Mouse (Mus musculus) limb, embryonic 15.5 days (tissue): ENCODE data around the gene Fam71b. TPM values are rescaled to one million over a fixed set of nuclear protein-coding genes. Genes with fewer than 3 reads are reported as not detected.

Experiments
- ATAC-seq: fragments of 200-750 bp; cut with Nextera tagmentation; 2 replicates; pipeline ENCODE4 v1.8.0; 2017; ENCODE audit warnings: low read depth, moderate TSS enrichment; ENCODE audit not compliant: insufficient number of reproducible peaks, low FRiP score, low TSS enrichment
- H3K27ac ChIP-seq: fragments of 300-500 bp; sonication (generic); 2 replicates; pipeline ENCODE4 v1.5.1; 2015; ENCODE audit warnings: moderate library complexity, mild to moderate bottlenecking, inconsistent platforms
- H3K27me3 ChIP-seq: fragments of 300-500 bp; sonication (generic); 2 replicates; pipeline ENCODE4 v1.6.1; 2015; ENCODE audit warnings: inconsistent platforms
- H3K36me3 ChIP-seq: fragments of 300-500 bp; sonication (generic); 2 replicates; pipeline ENCODE4 v1.6.1; 2015; ENCODE audit warnings: inconsistent platforms
- H3K4me1 ChIP-seq: fragments of 300-500 bp; sonication (generic); 2 replicates; pipeline ENCODE4 v1.6.1; 2015; ENCODE audit warnings: inconsistent platforms
- H3K4me2 ChIP-seq: fragments of 300-500 bp; sonication (generic); 2 replicates; pipeline ENCODE4 v1.6.1; 2015; ENCODE audit warnings: mild to moderate bottlenecking, inconsistent platforms
- H3K4me3 ChIP-seq: fragments of 300-500 bp; sonication (generic); 2 replicates; pipeline ENCODE4 v1.5.1; 2015; ENCODE audit warnings: mild to moderate bottlenecking, inconsistent platforms
- H3K9ac ChIP-seq: fragments of 300-500 bp; sonication (generic); 2 replicates; pipeline ENCODE4 v1.6.1; 2015; ENCODE audit warnings: inconsistent platforms
- H3K9me3 ChIP-seq: fragments of 300-500 bp; sonication (generic); 2 replicates; pipeline ENCODE4 v1.6.1; 2016; ENCODE audit warnings: inconsistent platforms
- WGBS: fragments of 180-500 bp; shearing (Covaris S2); methylation state at CpG from one replicate; pipeline ENCODE4 v1.1.7; 2015; 5-methylcytosine and 5-hydroxymethylcytosine counted together
- polyA plus RNA-seq: library from polyadenylated mRNA; unstranded; fragments of >200 nt; fragmentation: Nextera tagmentation; extraction: Ambion mirVana; gene quantifications from 2 replicates; pipeline ENCODE4 v1.2.1, GENCODE M21; 2015

Fam71b gene
- polyA plus RNA-seq, 1 experiment from 2014 or later: not detected

DNA sequence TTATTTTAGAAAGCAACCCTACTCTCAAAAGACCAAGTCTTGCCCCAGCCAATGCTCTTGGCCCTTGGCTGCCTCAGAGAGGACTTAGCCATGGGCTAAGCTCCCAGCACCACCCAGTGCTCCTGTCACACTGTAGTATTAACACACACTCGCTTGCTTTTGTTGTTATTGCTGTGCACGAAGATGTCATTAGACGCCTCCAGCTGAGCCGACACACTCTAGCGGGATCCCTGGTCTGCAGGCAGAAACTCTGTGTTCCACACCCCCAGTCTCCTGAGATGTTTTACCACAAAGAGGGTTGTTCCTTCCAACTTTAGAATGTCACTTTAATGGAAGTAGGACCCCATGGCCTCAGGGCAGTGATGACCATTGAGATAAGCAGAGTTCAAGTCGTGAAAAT is 7.9 kb upstream of the Fam71b start:
- ATAC-seq: no peak
- WGBS: 55% methylated on average over 6 of the region's 6 CpGs
- no peaks in the 10 kb centered on the region for H3K4me1 ChIP-seq

DNA sequence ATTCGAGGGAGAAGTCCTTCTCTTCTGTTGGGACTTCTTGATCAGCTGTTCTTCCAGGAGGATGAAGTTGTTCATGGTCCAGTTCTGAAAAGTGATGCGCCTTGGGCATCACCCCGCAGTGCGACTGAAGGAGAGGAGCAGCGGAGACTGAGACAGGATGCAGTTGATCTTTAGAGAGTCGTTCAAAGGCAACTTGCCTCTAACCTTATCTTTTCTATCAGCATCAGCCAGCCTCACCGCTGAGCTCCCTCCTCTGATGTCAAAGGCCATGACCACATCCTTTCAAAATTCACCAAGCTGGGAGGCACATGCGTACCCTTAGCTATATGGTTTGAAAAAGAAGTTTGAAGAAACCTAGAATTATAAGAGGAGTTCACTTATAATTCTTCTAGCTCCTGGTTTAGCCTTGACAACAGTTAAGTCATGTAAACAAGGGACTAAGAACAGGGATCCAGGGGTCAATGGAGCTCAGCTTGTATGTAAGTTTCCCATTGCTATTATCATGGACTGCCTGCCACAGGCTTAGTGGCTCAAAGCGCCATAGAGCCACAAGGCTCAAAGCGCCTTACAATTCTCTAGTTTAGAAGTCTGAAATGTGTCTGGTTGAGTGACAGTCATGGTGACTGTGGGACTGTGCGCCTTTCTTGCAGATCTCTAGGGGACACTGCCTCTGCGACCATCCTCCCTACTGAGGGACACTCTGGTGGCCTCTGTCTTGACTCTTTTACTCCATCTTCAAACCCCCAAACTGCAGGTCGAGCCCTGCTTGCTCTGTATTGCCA is 6.8 kb upstream of the Fam71b start, which contains the start of gene Itk:
Gene Itk, minus strand, starts transcription at position 180 of the 782 bp plus-strand sequence.
- Histone ChIP-seq H3K4me1 (no peaks in the 10 kb centered on the region), H3K9me3 (no peaks in the 10 kb centered on the region), H3K4me3 (no peak within 1 kb of the TSS), H3K9ac (no peak within 1 kb of the TSS), H3K4me2 (no peak within 1 kb of the TSS), H3K36me3 (no peaks in the 10 kb centered on the region), H3K27me3 (no peaks in the 10 kb centered on the region), H3K27ac (no peak within 1 kb of the TSS)
- 77% methylated on average over 13 of the region's 13 CpGs for WGBS
- no peak for ATAC-seq

More for the DNA sequence above, 7.9 kb upstream of the Fam71b start:
- H3K9me3 ChIP-seq: no peaks in the 10 kb centered on the region
- H3K9ac ChIP-seq: no peak overlapping the region
- no peak overlapping the region for H3K4me3 ChIP-seq
- no peaks in the 10 kb centered on the region for H3K27me3 ChIP-seq
- H3K27ac ChIP-seq: no peak overlapping the region
- no peaks in the 10 kb centered on the region for H3K36me3 ChIP-seq
- H3K4me2 ChIP-seq: no peak overlapping the region

DNA sequence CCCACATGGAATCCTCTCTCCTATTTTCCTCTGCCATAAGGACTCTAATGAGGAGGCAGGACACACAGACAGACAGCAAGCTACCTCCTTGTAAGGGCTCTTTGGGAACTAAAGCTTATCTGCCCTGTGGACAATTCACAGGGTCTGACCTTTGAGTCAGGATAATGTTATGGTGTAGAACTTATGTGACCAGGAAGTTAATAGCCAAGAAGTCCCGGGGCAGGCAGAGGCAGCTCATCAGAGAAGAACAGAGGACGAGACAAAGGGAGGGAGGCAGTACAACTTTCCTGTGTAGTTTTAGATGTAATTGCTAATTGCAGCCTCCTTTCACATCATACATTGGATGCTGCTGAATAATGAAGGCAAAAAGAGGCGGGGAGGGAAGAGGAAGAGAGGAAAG is 5.7 kb upstream of the Fam71b start:
- no peak overlapping the region for H3K27ac ChIP-seq
- H3K36me3 ChIP-seq: no peaks in the 10 kb centered on the region
- H3K9me3 ChIP-seq: no peaks in the 10 kb centered on the region
- WGBS: 52% methylated on average over 3 of the region's 3 CpGs
- ATAC-seq: no peak
- H3K4me1 ChIP-seq: no peaks in the 10 kb centered on the region
- no peaks in the 10 kb centered on the region for H3K27me3 ChIP-seq
- no peak overlapping the region for H3K4me2 ChIP-seq
- H3K9ac ChIP-seq: no peak overlapping the region
- H3K4me3 ChIP-seq: no peak overlapping the region

DNA sequence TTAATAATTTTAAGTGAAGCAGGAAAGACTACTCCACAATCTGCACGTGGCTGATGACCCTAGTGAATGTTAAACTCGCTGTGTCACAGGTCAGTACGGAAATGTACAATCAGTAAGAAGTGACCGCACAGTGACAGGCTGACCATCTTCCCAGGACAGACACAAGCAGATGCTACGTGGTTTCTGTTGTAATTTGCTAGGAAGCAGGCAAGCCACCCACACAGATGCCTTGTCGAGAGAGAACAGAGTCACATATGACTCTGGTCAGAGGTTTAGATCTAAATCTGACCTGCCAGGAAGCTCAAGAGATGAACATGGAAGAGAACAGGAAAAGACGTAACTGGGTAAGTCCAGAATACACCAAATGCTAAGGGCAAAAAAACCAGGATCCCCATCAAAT is 3.5 kb upstream of the Fam71b start:
- Histone ChIP-seq H3K4me2 (no peak overlapping the region), H3K4me3 (no peak overlapping the region), H3K4me1 (no peaks in the 10 kb centered on the region), H3K27ac (no peak overlapping the region), H3K36me3 (no peaks in the 10 kb centered on the region), H3K9me3 (no peaks in the 10 kb centered on the region), H3K27me3 (no peaks in the 10 kb centered on the region), H3K9ac (no peak overlapping the region)
- ATAC-seq: no peak
- 80% methylated on average over 7 of the region's 7 CpGs for WGBS

DNA sequence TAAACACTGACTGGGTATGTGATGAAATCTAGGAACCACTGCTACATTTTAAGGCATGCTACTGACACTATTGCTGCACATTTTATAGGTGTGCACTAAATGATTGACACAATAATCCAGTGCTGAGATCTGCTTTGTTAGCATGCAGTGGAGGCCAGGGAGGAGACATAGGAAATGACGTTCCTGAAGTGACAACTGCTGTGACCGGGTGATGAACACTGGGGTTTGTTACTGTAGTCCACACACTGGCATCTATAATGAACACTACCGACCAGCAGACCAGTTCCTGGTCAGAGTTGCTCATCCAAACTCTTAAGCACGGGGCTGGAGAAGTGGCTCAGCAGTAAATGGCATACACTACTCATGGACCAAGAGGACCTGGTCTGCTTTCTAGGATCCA is 2.9 kb upstream of the Fam71b start:
- no peak overlapping the region for H3K4me2 ChIP-seq
- H3K27ac ChIP-seq: no peak overlapping the region
- no peak overlapping the region for H3K9ac ChIP-seq
- 73% methylated on average over 4 of the region's 4 CpGs for WGBS
- H3K4me1 ChIP-seq: no peaks in the 10 kb centered on the region
- no peaks in the 10 kb centered on the region for H3K27me3 ChIP-seq
- no peak for ATAC-seq
- no peaks in the 10 kb centered on the region for H3K9me3 ChIP-seq
- no peaks in the 10 kb centered on the region for H3K36me3 ChIP-seq
- no peak overlapping the region for H3K4me3 ChIP-seq

DNA sequence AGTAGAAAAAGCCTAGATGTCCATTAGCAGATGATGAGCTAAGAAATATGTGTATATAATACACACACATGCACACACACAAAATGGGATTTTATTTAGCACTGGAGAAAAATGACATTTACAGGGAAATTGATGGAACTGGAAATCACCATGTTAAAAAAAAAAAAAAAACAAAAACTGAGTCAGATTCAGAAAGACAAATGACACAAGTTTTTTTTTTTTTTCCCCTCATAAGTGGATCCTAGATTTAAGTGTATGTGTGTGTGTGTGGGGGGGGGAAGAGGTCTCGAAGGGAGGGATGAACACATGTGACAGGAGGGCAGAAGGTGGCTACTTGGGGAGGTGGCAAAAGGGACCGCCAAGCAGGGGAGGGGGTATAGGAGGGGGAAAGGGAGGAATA is 1.3 kb upstream of the Fam71b start:
- WGBS: 78% methylated on average over 2 of the region's 2 CpGs
- ATAC-seq: no peak
- H3K4me3 ChIP-seq: no peak overlapping the region
- H3K4me2 ChIP-seq: no peak overlapping the region
- H3K27ac ChIP-seq: no peak overlapping the region
- H3K27me3 ChIP-seq: no peaks in the 10 kb centered on the region
- no peak overlapping the region for H3K9ac ChIP-seq
- H3K9me3 ChIP-seq: no peaks in the 10 kb centered on the region
- H3K4me1 ChIP-seq: no peaks in the 10 kb centered on the region
- no peaks in the 10 kb centered on the region for H3K36me3 ChIP-seq

DNA sequence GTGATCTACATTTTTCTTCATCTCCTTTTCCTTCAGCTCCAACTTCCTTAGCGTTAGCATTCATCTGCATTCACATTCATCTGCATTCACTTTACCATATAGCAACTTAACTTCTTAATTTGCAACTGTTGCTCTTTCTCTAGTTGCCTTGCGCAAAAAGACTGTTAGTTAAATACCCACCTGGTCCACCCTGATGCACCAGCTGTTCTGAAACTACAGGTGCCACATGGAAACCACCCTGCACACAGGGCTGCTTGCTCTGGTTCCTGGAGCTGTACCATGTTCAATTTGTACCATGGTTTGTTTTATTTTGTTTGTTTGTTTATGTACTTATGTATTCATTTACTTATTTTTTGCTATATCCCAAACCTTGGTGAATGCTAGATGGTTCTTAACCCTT is 661 bp upstream of the Fam71b start:
- H3K27me3 ChIP-seq: no peaks in the 10 kb centered on the region
- no peaks in the 10 kb centered on the region for H3K9me3 ChIP-seq
- H3K4me2 ChIP-seq: no peak overlapping the region
- ATAC-seq: no peak
- H3K4me1 ChIP-seq: no peaks in the 10 kb centered on the region
- 93% methylated on average over 2 of the region's 2 CpGs for WGBS
- H3K27ac ChIP-seq: no peak overlapping the region
- no peak overlapping the region for H3K4me3 ChIP-seq
- H3K9ac ChIP-seq: no peak overlapping the region
- H3K36me3 ChIP-seq: no peaks in the 10 kb centered on the region

DNA sequence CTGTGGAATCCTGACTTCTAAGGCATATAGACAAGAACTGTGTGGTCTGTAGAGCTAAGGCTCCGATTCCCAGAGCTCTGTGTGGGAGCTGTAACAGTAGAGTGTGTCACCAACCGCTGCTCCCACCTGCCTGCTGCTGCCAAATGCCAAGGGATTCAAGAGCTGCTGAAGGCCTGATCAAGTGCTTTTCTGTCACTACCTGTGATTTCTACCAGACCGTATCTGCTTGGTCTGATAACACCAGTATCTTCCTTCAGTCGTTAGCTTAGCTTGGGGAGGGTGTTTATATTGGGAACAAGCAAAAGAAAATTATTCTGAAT is 461 bp downstream of the Fam71b start:
- Histone ChIP-seq H3K4me3 (no peak overlapping the region), H3K36me3 (no peaks in the 10 kb centered on the region), H3K9ac (no peak overlapping the region), H3K27me3 (no peaks in the 10 kb centered on the region), H3K4me2 (no peak overlapping the region), H3K9me3 (no peaks in the 10 kb centered on the region), H3K27ac (no peak overlapping the region), H3K4me1 (no peaks in the 10 kb centered on the region)
- 83% methylated on average over 4 of the region's 4 CpGs for WGBS
- no peak for ATAC-seq

DNA sequence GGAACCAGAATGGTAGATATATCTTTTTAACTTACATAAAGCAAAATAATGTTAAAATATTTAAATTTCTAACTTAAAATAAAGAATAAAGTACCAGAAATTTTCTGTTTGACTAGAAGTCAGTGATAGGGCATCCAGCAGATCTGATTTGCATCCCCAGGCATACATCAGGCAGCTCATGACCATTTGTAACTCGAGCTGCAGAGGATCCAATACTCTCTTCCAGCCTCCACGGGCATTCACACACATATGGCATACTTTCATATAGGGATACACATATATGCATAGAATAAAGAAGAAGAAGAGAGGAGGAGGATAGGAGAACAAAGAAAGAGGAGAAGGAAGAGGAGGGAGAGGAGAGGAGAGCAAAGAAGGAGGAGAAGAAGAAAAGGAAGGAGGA is 1.5 kb downstream of the Fam71b start:
- no peak for ATAC-seq
- no peaks in the 10 kb centered on the region for H3K4me1 ChIP-seq
- no peak overlapping the region for H3K9ac ChIP-seq
- H3K27me3 ChIP-seq: no peaks in the 10 kb centered on the region
- H3K36me3 ChIP-seq: no peaks in the 10 kb centered on the region
- no peak overlapping the region for H3K27ac ChIP-seq
- H3K9me3 ChIP-seq: no peaks in the 10 kb centered on the region
- H3K4me3 ChIP-seq: no peak overlapping the region
- 34% methylated on average over 2 of the region's 2 CpGs for WGBS
- H3K4me2 ChIP-seq: no peak overlapping the region

DNA sequence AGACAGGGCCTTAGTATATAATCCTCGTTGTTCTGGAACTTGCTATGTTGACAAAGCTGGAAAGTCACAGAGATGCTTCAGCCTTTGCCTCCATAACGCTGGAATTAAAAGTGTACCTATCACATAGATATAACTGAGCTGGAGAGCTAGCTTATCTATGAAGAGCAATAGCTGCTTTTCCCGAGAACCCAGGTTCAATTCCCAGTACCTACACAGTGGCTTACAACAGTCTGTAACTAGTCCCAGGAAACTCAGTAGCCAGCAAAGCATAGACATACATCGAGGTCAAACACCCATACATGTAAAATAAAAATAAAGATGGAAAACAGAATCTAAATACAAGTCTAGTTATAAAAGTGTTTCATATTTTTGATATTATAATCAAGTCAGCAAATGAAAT is 2.1 kb downstream of the Fam71b start:
- H3K36me3 ChIP-seq: no peaks in the 10 kb centered on the region
- WGBS: 80% methylated on average over 4 of the region's 4 CpGs
- no peaks in the 10 kb centered on the region for H3K4me1 ChIP-seq
- H3K4me2 ChIP-seq: no peak overlapping the region
- H3K9me3 ChIP-seq: no peaks in the 10 kb centered on the region
- ATAC-seq: no peak
- H3K9ac ChIP-seq: no peak overlapping the region
- H3K27ac ChIP-seq: no peak overlapping the region
- no peaks in the 10 kb centered on the region for H3K27me3 ChIP-seq
- no peak overlapping the region for H3K4me3 ChIP-seq

DNA sequence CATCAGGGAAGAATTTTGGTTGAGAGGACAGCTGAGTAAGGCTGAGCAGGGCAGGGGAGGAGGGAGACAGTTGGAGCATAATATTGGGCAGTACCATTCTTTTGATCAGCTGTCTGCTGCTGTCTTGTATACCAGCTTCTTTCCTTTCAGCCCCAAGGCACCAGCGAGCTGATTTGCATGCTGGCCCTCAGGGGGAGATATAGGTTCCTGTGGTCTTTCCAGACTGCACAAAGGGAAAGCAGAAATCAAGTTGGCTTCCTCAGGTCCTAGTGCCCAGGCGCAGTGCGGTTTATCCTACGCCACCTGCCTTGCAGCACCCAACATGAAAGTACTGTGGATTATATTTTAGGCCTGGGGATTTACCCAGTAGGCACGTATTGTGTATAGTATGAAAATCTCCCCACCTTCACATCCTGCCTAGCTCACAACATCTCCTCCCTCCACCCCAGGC is 2.6 kb downstream of the Fam71b start:
- Histone ChIP-seq H3K36me3 (no peaks in the 10 kb centered on the region), H3K4me2 (no peak overlapping the region), H3K4me1 (no peaks in the 10 kb centered on the region), H3K9ac (no peak overlapping the region), H3K9me3 (no peaks in the 10 kb centered on the region), H3K27me3 (no peaks in the 10 kb centered on the region), H3K4me3 (no peak overlapping the region), H3K27ac (no peak overlapping the region)
- 73% methylated on average over 5 of the region's 5 CpGs for WGBS
- no peak for ATAC-seq

DNA sequence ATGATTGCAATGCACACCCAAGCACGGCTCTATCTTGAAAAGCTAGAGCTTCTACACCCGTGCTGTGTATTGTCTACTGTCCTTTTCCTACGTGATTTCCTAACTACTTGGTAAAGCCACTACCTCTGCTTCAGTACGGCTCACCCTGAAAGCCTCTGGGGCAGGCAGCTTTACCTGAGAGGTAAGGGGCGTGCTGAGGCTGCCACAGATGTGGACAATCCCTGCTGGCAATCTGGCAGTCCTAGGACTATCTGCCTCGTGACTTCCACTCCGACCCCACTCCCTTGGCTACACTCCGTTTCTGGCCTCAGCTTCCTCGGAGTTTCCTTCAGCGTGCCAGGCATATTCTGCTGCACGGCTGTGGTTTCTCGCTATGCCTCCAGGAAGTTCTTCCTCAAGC is 5.2 kb downstream of the Fam71b start:
- WGBS: 76% methylated on average over 12 of the region's 12 CpGs
- no peak for ATAC-seq
- Histone ChIP-seq H3K4me3 (no peak overlapping the region), H3K36me3 (no peaks in the 10 kb centered on the region), H3K27ac (no peak overlapping the region), H3K4me1 (no peaks in the 10 kb centered on the region), H3K9me3 (no peaks in the 10 kb centered on the region), H3K9ac (no peak overlapping the region), H3K27me3 (no peaks in the 10 kb centered on the region), H3K4me2 (no peak overlapping the region)

DNA sequence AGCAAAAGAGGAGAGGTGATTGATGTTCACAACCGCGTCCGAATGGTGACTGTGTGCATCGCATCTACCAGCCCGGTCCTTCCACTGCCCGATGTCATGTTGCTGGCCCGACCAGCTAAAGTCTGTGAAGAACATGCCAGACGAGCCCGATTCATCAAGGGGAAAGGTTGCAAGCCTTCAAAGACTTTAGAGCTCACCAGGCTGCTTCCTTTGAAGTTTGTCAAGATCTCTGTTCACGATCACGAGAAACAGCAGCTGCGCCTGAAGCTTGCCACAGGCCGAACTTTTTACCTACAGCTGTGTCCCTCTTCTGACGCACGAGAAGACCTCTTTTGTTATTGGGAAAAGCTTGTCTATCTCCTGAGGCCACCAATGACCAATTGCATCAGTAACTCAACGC is 8.6 kb downstream of the Fam71b start:
- H3K36me3 ChIP-seq: no peaks in the 10 kb centered on the region
- H3K9me3 ChIP-seq: no peaks in the 10 kb centered on the region
- no peak for ATAC-seq
- no peaks in the 10 kb centered on the region for H3K4me1 ChIP-seq
- no peaks in the 10 kb centered on the region for H3K27me3 ChIP-seq
- H3K4me2 ChIP-seq: no peak overlapping the region
- H3K4me3 ChIP-seq: no peak overlapping the region
- 68% methylated on average over 16 of the region's 16 CpGs for WGBS
- H3K9ac ChIP-seq: no peak overlapping the region
- H3K27ac ChIP-seq: no peak overlapping the region
